Mouse (Mus musculus): Measurements from ENCODE around the gene Nhs. TPM values are rescaled to one million over a fixed set of nuclear protein-coding genes. Genes with fewer than 3 reads are reported as not detected.

The Nhs gene
- total and polyA plus RNA-seq, 3 experiments, result 0.16 to 0.55 (median 0.37) TPM

GRCm38 (mm10) chrX:162063164-162063563 is 96.4 kb downstream of the Nhs start:
- no peak for DNase-seq
- Histone ChIP-seq H3K4me3 (no peak overlapping the region), H3K9ac (ENCODE audit: low read depth, low read length) (no peak overlapping the region), H3K36me3 (ENCODE audit: control insufficient read depth, insufficient read depth, low read length) (no peaks in the 10 kb centered on the region), H3K4me1 (ENCODE audit: control insufficient read depth, insufficient read depth, low read length) (no peaks in the 10 kb centered on the region), H3K79me2 (replicated peaks; ENCODE audit: control insufficient read depth, insufficient read depth, low read length) (no peaks in the 10 kb centered on the region), H3K27me3 (ENCODE audit: control insufficient read depth, insufficient read depth, low read length) (no peaks in the 10 kb centered on the region), H3K27ac (no peak overlapping the region)
- intact Hi-C loops (cut with DNase I), result no loop called here
- TF ChIP-seq CTCF (IDR thresholded peaks at IDR 0.05) (no peak), EP300 (IDR thresholded peaks at IDR 0.05; ENCODE audit: insufficient read depth, low read depth, low read length) (no peak), POLR2A (IDR thresholded peaks at IDR 0.05; ENCODE audit: insufficient read depth, low read depth, low read length) (no peak)
- WGBS, result 42% methylated on average over 2 of the region's 2 CpGs

GRCm38 (mm10) chrX:162055635-162056034 is 103.9 kb downstream of the Nhs start:
- H3K36me3 ChIP-seq (ENCODE audit: control insufficient read depth, insufficient read depth, low read length), result no peaks in the 10 kb centered on the region
- TF ChIP-seq POLR2A (IDR thresholded peaks at IDR 0.05; ENCODE audit: insufficient read depth, low read depth, low read length) (no peak), EP300 (IDR thresholded peaks at IDR 0.05; ENCODE audit: insufficient read depth, low read depth, low read length) (no peak), CTCF (IDR thresholded peaks at IDR 0.05) (no peak)
- H3K9ac ChIP-seq (ENCODE audit: low read depth, low read length), result no peak overlapping the region
- no peaks in the 10 kb centered on the region for H3K27me3 ChIP-seq (ENCODE audit: control insufficient read depth, insufficient read depth, low read length)
- no peak for DNase-seq
- WGBS, result 79% methylated on average over 2 of the region's 2 CpGs
- intact Hi-C loops (cut with DNase I), result no loop called here
- no peaks in the 10 kb centered on the region for H3K4me1 ChIP-seq (ENCODE audit: control insufficient read depth, insufficient read depth, low read length)
- no peak overlapping the region for H3K4me3 ChIP-seq
- H3K27ac ChIP-seq, result no peak overlapping the region
- no peaks in the 10 kb centered on the region for H3K79me2 ChIP-seq (replicated peaks; ENCODE audit: control insufficient read depth, insufficient read depth, low read length)

GRCm38 (mm10) chrX:162053566-162053965 is 106.0 kb downstream of the Nhs start:
- TF ChIP-seq CTCF (IDR thresholded peaks at IDR 0.05) (no peak), EP300 (IDR thresholded peaks at IDR 0.05; ENCODE audit: insufficient read depth, low read depth, low read length) (no peak)
- H3K36me3 ChIP-seq (ENCODE audit: control insufficient read depth, insufficient read depth, low read length), result no peaks in the 10 kb centered on the region
- WGBS, result 59% methylated on average over 5 of the region's 5 CpGs

DNA sequence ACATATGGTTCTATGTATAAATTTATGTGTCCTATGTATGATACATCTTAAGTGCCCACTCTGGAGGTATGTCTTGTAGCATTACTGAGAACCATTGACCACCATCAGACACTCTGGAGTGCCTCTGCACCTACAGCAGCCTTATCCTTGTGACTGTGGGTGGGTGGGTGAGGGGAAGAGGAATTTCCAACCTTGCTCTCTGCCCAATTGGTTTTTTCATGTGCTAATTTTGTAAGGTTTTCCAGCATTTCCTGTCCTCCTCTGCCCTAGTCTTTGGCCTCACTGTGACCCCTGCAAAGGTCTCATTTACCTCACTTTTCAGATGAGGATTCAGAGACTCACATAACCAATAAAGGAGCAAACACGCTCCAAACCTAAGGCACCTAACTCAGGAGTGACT is 107.0 kb downstream of the Nhs start:
- no peak overlapping the region for H3K4me3 ChIP-seq
- H3K36me3 ChIP-seq (ENCODE audit: control insufficient read depth, insufficient read depth, low read length), result no peaks in the 10 kb centered on the region
- no peaks in the 10 kb centered on the region for H3K4me1 ChIP-seq (ENCODE audit: control insufficient read depth, insufficient read depth, low read length)
- H3K79me2 ChIP-seq (replicated peaks; ENCODE audit: control insufficient read depth, insufficient read depth, low read length), result no peaks in the 10 kb centered on the region
- TF ChIP-seq CTCF (IDR thresholded peaks at IDR 0.05) (no peak), EP300 (IDR thresholded peaks at IDR 0.05; ENCODE audit: insufficient read depth, low read depth, low read length) (no peak), POLR2A (IDR thresholded peaks at IDR 0.05; ENCODE audit: insufficient read depth, low read depth, low read length) (no peak)
- no peak overlapping the region for H3K27ac ChIP-seq
- intact Hi-C loops (cut with DNase I), result no loop called here
- WGBS, result 82% methylated on average over 1 of the region's 1 CpGs
- no peaks in the 10 kb centered on the region for H3K27me3 ChIP-seq (ENCODE audit: control insufficient read depth, insufficient read depth, low read length)
- H3K9ac ChIP-seq (ENCODE audit: low read depth, low read length), result no peak overlapping the region
- no peak for DNase-seq

More at GRCm38 (mm10) chrX:162053566-162053965, 106.0 kb downstream of the Nhs start:
- no peaks in the 10 kb centered on the region for H3K27me3 ChIP-seq (ENCODE audit: control insufficient read depth, insufficient read depth, low read length)
- no peak overlapping the region for H3K9ac ChIP-seq (ENCODE audit: low read depth, low read length)
- no peak overlapping the region for H3K4me3 ChIP-seq
- intact Hi-C loops (cut with DNase I), result no loop called here
- no peaks in the 10 kb centered on the region for H3K79me2 ChIP-seq (replicated peaks; ENCODE audit: control insufficient read depth, insufficient read depth, low read length)
- no peak for DNase-seq
- H3K4me1 ChIP-seq (ENCODE audit: control insufficient read depth, insufficient read depth, low read length), result no peaks in the 10 kb centered on the region
- no peak overlapping the region for H3K27ac ChIP-seq

GRCm38 (mm10) chrX:162049616-162050015 is 109.9 kb downstream of the Nhs start:
- Histone ChIP-seq H3K79me2 (replicated peaks; ENCODE audit: control insufficient read depth, insufficient read depth, low read length) (no peaks in the 10 kb centered on the region), H3K9ac (ENCODE audit: low read depth, low read length) (no peak overlapping the region), H3K27me3 (ENCODE audit: control insufficient read depth, insufficient read depth, low read length) (no peaks in the 10 kb centered on the region), H3K36me3 (ENCODE audit: control insufficient read depth, insufficient read depth, low read length) (no peaks in the 10 kb centered on the region), H3K4me3 (no peak overlapping the region), H3K4me1 (ENCODE audit: control insufficient read depth, insufficient read depth, low read length) (no peaks in the 10 kb centered on the region), H3K27ac (no peak overlapping the region)
- DNase-seq, result no peak
- TF ChIP-seq EP300 (IDR thresholded peaks at IDR 0.05; ENCODE audit: insufficient read depth, low read depth, low read length), result no peak
- TF ChIP-seq POLR2A (IDR thresholded peaks at IDR 0.05; ENCODE audit: insufficient read depth, low read depth, low read length), result no peak
- no peak for TF ChIP-seq CTCF (IDR thresholded peaks at IDR 0.05)
- WGBS, result 92% methylated on average over 2 of the region's 2 CpGs
- intact Hi-C loops (cut with DNase I), result no loop called here

GRCm38 (mm10) chrX:162045527-162045926 is 114.0 kb downstream of the Nhs start:
- Histone ChIP-seq H3K27ac (no peak overlapping the region), H3K9ac (ENCODE audit: low read depth, low read length) (no peak overlapping the region), H3K79me2 (replicated peaks; ENCODE audit: control insufficient read depth, insufficient read depth, low read length) (no peaks in the 10 kb centered on the region), H3K4me3 (no peak overlapping the region), H3K36me3 (ENCODE audit: control insufficient read depth, insufficient read depth, low read length) (no peaks in the 10 kb centered on the region), H3K27me3 (ENCODE audit: control insufficient read depth, insufficient read depth, low read length) (no peaks in the 10 kb centered on the region), H3K4me1 (ENCODE audit: control insufficient read depth, insufficient read depth, low read length) (no peaks in the 10 kb centered on the region)
- no peak for TF ChIP-seq POLR2A (IDR thresholded peaks at IDR 0.05; ENCODE audit: insufficient read depth, low read depth, low read length)
- TF ChIP-seq EP300 (IDR thresholded peaks at IDR 0.05; ENCODE audit: insufficient read depth, low read depth, low read length), result no peak
- TF ChIP-seq CTCF (IDR thresholded peaks at IDR 0.05), result no peak
- 77% methylated on average over 2 of the region's 2 CpGs for WGBS
- intact Hi-C loops (cut with DNase I), result no loop called here
- DNase-seq, result no peak

All from heart, adult 2 months (tissue).